In the genomic region with DNA sequence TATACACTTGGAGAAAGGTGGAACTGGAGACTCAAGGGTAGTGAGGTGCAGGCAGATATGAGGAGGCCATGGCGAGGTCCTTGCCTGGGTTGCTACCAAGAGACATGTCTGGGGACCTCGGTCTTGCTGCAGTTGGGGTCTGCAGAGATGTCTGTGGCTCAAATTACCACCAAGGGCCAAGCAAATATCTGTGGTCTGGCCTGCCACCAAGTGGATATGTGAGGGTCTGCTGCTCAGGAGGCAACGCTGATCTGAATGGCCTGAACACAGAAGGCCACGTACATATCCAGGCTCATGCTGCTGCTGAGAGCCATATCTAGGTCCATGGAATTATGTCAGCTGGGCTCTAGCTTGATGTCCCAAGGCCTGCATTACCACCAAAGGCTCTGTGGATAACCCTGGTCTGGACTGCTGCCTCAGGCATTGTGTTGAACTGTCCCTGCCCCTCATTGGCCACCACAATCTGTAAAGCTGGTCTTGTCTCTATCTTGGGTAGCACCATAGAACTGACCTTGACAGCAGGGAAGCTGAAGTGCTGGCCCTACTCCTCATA, we compare ENCODE assay signal across 16 mouse cellular contexts.
DNase-seq lines count a peak whose midpoint lies in the region; ATAC-seq and TF ChIP-seq lines count a peak whose summit lies in the region.
"Had no signal": no experiment of that assay in that cellular context is flagged by ENCODE, and none has a peak within 500 bp of the region (broad histone marks: within the 10 kb centered on the region; RNA-seq: fewer than 3 reads in every experiment).

No protein-coding gene starts in this region.

- H3K27ac ChIP-seq in forebrain, embryonic 15.5 days (replicated peaks), result no peak overlapping the region
- no peak overlapping the region for H3K27ac ChIP-seq in forebrain, embryonic 13.5 days
- no peak overlapping the region for H3K27ac ChIP-seq in kidney, adult 2 months (ENCODE audit: insufficient read depth, low read depth, low read length)
- no peak overlapping the region for H3K27ac ChIP-seq in lung, postnatal 0 days (ENCODE audit: low read length)
- H3K27ac ChIP-seq in stomach, embryonic 15.5 days, result no peak overlapping the region
- H3K27ac ChIP-seq: embryonic facial prominence, embryonic 15.5 days; liver, embryonic 13.5 days had no signal

- H3K4me1 ChIP-seq in forebrain, embryonic 15.5 days, result no peaks in the 10 kb centered on the region
- H3K4me1 ChIP-seq in forebrain, embryonic 13.5 days, result no peaks in the 10 kb centered on the region
- H3K4me1 ChIP-seq in kidney, adult 2 months (ENCODE audit: control insufficient read depth, insufficient read depth, low read length), result 0 out of 2 replicates have a peak, but pooled peaks cover 3% of the 10 kb centered on the region
- H3K4me1 ChIP-seq in lung, postnatal 0 days (ENCODE audit: insufficient read depth, low read depth, low read length), result no peaks in the 10 kb centered on the region
- H3K4me1 ChIP-seq in stomach, embryonic 15.5 days, result no peaks in the 10 kb centered on the region
- H3K4me1 ChIP-seq: embryonic facial prominence, embryonic 15.5 days; liver, embryonic 13.5 days had no signal

- H3K9ac ChIP-seq in forebrain, embryonic 15.5 days (replicated peaks), result no peak overlapping the region
- no peak overlapping the region for H3K9ac ChIP-seq in forebrain, embryonic 13.5 days
- no peak overlapping the region for H3K9ac ChIP-seq in lung, postnatal 0 days (replicated peaks; ENCODE audit: low read depth)
- H3K9ac ChIP-seq in stomach, embryonic 15.5 days, result no peak overlapping the region
- H3K9ac ChIP-seq: embryonic facial prominence, embryonic 15.5 days; liver, embryonic 13.5 days had no signal

- no peaks in the 10 kb centered on the region for H3K36me3 ChIP-seq in forebrain, embryonic 15.5 days
- H3K36me3 ChIP-seq in forebrain, embryonic 13.5 days (ENCODE audit: poor library complexity, severe bottlenecking), result no peaks in the 10 kb centered on the region
- H3K36me3 ChIP-seq in kidney, adult 2 months (ENCODE audit: control insufficient read depth, insufficient read depth, low read length), result no peaks in the 10 kb centered on the region
- H3K36me3 ChIP-seq in lung, postnatal 0 days (ENCODE audit: insufficient read depth, low read length), result no peaks in the 10 kb centered on the region
- no peaks in the 10 kb centered on the region for H3K36me3 ChIP-seq in stomach, embryonic 15.5 days
- H3K36me3 ChIP-seq: embryonic facial prominence, embryonic 15.5 days; liver, embryonic 13.5 days had no signal

- 0 out of 2 replicates have a peak, but pooled peaks have one; percentile 23 for ATAC-seq in forebrain, embryonic 15.5 days (replicated peaks)
- ATAC-seq in forebrain, embryonic 13.5 days, result no peak
- ATAC-seq in lung, postnatal 0 days, result peak; percentile 12; the same call in 1 of the 2 replicates
- 0 out of 2 replicates have a peak, but pooled peaks have one; percentile 39 for ATAC-seq in stomach, embryonic 15.5 days (ENCODE audit: insufficient read depth, low FRiP score, low read depth)
- ATAC-seq: Patski had no signal

- TF ChIP-seq POLR2A in kidney, adult 2 months (IDR thresholded peaks at IDR 0.05; ENCODE audit: low read depth, low read length), result no peak

- DNase-seq in kidney, adult 2 months, result no peak
- DNase-seq in kidney, adult 11 months, result no peak
- no peak for DNase-seq in lung, postnatal 0 days (ENCODE audit: low spot score)
- no peak for DNase-seq in lung, postnatal 25 days (ENCODE audit: low spot score)
- no peak for DNase-seq in adrenal gland, adult 2 months
- DNase-seq: adrenal gland, postnatal 14 days; cerebellum, adult 11 months; liver, embryonic 13.5 days; retina, postnatal 1 day; thymus, postnatal 4 days had no signal

- no peaks in the 10 kb centered on the region for H3K27me3 ChIP-seq in forebrain, embryonic 15.5 days
- H3K27me3 ChIP-seq in forebrain, embryonic 13.5 days, result no peaks in the 10 kb centered on the region
- H3K27me3 ChIP-seq in kidney, adult 2 months (replicated peaks; ENCODE audit: control insufficient read depth, insufficient read depth, low read length), result no peaks in the 10 kb centered on the region
- H3K27me3 ChIP-seq in lung, postnatal 0 days (replicated peaks; ENCODE audit: insufficient read depth, low read length), result no peaks in the 10 kb centered on the region
- no peaks in the 10 kb centered on the region for H3K27me3 ChIP-seq in stomach, embryonic 15.5 days (replicated peaks)
- H3K27me3 ChIP-seq: embryonic facial prominence, embryonic 15.5 days; liver, embryonic 13.5 days; Patski had no signal

- H3K9me3 ChIP-seq in forebrain, embryonic 15.5 days, result no peaks in the 10 kb centered on the region
- no peaks in the 10 kb centered on the region for H3K9me3 ChIP-seq in forebrain, embryonic 13.5 days (replicated peaks)
- H3K9me3 ChIP-seq in lung, postnatal 0 days (ENCODE audit: low read length), result no peaks in the 10 kb centered on the region
- no peaks in the 10 kb centered on the region for H3K9me3 ChIP-seq in stomach, embryonic 15.5 days
- H3K9me3 ChIP-seq: embryonic facial prominence, embryonic 15.5 days; liver, embryonic 13.5 days had no signal

- TF ChIP-seq EP300 in lung, postnatal 0 days (IDR thresholded peaks at IDR 0.05), result no peak

- peak; percentile 31; the same call in 1 of the 2 replicates for TF ChIP-seq CTCF in kidney, adult 2 months (conservative IDR thresholded peaks at IDR 0.05; ENCODE audit: insufficient read depth, insufficient read length, low read depth, low read length)
- TF ChIP-seq CTCF in lung, postnatal 0 days (IDR thresholded peaks at IDR 0.05), result peak; percentile 43

- H3K4me3 ChIP-seq in forebrain, embryonic 15.5 days, result no peak overlapping the region
- H3K4me3 ChIP-seq in forebrain, embryonic 13.5 days, result no peak overlapping the region
- no peak overlapping the region for H3K4me3 ChIP-seq in kidney, adult 2 months (ENCODE audit: insufficient read depth, low read depth, low read length)
- no peak overlapping the region for H3K4me3 ChIP-seq in lung, postnatal 0 days (ENCODE audit: low read depth, low read length)
- H3K4me3 ChIP-seq in stomach, embryonic 15.5 days (replicated peaks), result no peak overlapping the region
- H3K4me3 ChIP-seq: embryonic facial prominence, embryonic 15.5 days; liver, embryonic 13.5 days; myocyte had no signal

- no peak overlapping the region for H3K4me2 ChIP-seq in forebrain, embryonic 15.5 days (replicated peaks)
- H3K4me2 ChIP-seq in forebrain, embryonic 13.5 days, result no peak overlapping the region
- no peak overlapping the region for H3K4me2 ChIP-seq in lung, postnatal 0 days (replicated peaks; ENCODE audit: low read depth, low read length)
- no peak overlapping the region for H3K4me2 ChIP-seq in stomach, embryonic 15.5 days
- H3K4me2 ChIP-seq: embryonic facial prominence, embryonic 15.5 days; liver, embryonic 13.5 days had no signal

- 83% methylated on average over 4 of the region's 4 CpGs for WGBS in forebrain, embryonic 15.5 days
- 86% methylated on average over 4 of the region's 4 CpGs for WGBS in forebrain, embryonic 13.5 days
- WGBS in kidney, adult 2 months, result 84% methylated on average over 4 of the region's 4 CpGs
- WGBS in lung, postnatal 0 days, result 76% methylated on average over 4 of the region's 4 CpGs
- WGBS in stomach, embryonic 15.5 days, result 85% methylated on average over 4 of the region's 4 CpGs
